Mouse (Mus musculus) frontal cortex, adult (tissue): ENCODE measurements around the gene Gemin2.
"Not testable (repeated sequence)": the region's sequence is repeated elsewhere in the genome, so short reads cannot be mapped to it uniquely, and the experiment has no call there.

ENCODE experiments used
- ATAC-seq: cut with Nextera tagmentation; 2 replicates; pipeline ENCODE4 v1.9.2; 2017; ENCODE audit warnings: mild to moderate bottlenecking, moderate library complexity, mixed read lengths; ENCODE audit not compliant: low TSS enrichment

Gemin2 gene

DNA sequence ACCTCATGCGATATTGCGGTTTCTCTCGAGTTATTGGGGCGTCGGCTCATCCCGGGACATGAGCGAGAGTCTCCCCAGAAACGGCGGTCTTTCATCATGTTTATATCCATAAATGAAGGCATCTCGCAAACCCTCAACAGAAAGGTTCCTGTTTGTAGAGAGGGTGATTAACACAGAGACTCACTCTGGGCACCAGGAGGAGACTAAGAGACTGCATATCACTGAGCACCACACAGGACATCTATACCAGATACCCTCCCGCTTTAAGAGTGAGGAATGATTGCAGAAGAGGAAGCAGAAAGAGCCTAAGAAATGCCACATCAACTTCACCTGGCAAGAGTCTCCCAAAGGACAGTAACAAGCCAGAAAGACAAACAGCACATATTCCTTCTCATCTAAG is 43.0 kb downstream of the Gemin2 start:
- ATAC-seq = no peak

DNA sequence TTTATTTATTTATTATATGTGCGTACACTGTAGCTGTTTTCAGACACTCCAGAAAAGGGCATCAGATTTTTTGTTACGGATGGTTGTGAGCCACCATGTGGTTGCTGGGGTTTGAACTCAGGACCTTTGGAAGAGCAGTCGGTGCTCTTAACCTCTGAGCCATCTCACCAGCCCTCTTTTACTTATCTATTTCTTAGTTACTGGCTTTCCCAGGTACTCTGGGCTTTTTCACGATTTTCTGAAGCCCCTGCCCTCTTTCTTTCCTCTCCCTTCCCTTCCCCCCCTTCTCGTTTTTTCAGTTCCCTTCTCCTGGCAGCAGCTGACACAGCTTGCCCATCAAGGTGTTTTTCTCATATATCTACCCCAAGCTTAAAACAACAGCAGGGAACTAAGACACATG is 45.0 kb downstream of the Gemin2 start:
- ATAC-seq = not testable (repeated sequence)

DNA sequence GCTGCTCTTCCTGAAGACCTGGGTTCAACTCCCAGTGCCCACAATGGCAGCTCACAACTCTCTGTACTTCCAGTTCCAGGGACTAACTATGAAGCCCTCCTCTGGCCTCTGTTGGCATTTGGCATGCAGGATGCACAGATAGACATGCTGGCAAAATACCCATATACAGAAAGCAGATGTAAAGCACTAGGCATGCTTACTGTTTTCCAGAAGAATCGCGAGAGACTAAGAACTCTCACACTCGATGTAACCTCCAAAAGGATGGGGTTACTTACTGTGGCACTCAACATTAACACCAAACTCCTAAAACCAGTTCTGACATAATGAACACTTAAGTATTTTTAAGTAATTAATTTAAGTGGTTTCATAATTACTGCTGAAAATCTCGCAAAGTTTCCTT is 47.1 kb downstream of the Gemin2 start:
- ATAC-seq = no peak

DNA sequence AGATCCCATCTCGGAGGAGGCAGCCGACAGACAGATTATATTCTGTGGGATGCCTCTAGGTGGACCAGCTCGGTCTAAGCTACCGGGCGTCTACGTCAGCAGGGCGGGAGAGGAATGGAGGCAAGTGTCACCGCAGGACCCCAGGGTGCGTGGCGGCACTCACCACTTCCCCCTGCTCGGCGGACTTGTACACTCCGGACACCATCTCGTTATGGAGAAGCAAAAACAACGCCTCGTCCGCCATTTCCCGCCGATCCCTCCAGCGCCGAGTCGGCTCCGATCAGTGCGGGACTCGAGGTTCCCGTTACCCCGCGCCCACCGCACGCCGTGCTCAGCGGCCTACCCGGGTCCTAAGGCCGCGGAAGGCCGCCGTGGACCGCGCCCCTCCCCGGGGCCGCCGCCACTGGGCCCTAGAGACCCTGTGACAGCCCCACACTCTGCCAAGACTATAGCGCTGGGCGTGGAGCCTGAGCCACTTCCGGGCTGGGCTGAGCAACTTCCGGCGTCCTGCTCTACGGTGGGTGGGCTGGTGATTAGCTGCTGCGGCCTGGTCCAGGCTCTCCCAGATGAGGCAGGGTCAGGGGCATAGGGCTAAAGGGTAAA is 47.9 kb downstream of the Gemin2 start, which contains the start of gene Trappc6b:
Trappc6b (minus strand) TSS at position 480 of the 603 bp plus-strand sequence.
- ATAC-seq = peak; percentile 97

DNA sequence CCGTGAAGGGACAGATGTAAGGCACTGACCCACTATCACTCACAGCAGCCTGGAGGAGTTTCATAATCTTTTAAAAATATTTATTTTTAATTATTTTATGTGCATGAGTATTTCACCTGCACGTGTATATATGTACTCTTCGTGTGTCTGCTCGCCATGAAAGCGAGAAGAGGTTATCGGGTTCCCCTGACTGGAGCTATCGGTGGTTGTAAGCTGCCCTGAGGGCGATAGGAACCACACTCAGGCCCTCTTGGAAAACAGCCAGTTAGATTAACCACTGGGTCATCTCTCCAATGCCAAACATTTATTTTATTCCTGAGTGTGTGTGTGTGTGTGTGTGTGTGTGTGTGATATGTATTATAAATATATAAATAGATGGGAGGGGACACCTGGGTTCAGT is 51.6 kb downstream of the Gemin2 start:
- ATAC-seq = no peak

DNA sequence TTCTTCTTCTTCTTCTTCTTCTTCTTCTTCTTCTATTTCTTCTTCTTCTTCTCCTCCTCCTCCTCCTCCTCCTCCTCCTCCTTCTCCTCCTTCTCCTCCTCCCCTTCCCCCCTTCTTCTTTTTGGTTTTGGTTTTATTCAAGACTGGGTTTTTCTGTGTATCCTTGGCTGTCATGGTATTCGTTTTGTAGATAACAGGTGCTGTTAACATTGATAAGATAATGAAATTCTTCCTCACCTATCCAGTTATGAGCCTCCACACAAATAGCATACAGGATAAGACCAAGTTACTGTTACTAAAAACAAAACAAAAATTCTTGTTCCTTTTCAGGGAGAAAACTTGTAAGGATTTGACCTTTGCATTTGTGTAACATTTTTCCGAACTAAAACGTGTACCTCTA is 52.6 kb downstream of the Gemin2 start:
- ATAC-seq = no peak

DNA sequence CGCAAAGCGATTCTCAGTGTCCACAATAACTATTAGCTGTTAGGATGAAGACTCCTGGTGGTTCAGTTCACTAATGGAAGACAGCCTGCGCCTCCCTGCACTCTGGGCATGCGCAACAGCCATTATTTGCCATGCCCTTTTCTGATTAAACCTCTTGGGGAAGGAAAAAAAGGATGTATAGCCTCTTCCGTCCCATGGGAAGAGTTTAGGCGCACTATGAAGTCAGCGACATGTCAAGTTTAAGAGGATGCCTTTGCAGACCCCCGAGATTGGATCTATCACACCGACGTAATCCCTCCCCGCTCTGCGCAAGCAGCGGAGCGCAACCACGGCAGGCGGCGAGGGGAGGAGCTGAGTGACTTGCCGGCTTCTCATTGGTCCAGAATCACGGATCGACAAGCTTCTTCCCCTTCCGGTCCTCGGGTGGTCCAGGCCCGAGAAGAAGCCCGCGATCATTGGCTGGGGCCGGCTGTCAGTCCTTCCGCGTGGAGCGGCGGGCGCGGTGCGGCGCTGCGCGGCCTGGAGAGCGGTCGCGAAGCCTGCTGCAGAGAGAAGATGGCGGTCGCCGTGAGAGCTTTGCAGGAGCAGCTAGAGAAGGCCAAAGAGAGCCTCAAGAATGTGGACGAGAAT is 53.4 kb downstream of the Gemin2 start, which contains the start of gene Pnn:
Pnn (plus strand) TSS at position 437 of the 630 bp plus-strand sequence.
- ATAC-seq = peak; percentile 100

DNA sequence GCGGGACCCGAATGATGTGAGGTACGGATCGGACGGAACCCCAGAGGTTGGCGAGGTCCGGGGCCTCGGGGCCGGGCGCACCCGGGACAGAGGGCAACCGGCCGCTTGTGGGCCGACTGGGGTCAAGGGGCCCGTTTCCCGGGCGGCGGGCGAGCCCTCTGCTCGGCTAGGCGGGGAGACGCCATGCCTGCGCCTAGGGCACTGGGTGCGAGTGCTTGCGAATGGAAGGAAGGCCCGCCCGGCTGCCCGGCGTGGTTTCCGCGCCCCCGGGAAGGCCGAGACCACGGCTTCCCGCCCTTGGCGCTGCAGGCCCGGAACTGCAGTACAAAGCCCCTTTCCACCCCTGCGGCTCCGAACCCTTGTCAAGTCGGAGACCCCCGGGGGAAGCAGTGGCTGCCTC is 53.9 kb downstream of the Gemin2 start:
- ATAC-seq = peak; percentile 18; the same call in 1 of the 2 replicates

DNA sequence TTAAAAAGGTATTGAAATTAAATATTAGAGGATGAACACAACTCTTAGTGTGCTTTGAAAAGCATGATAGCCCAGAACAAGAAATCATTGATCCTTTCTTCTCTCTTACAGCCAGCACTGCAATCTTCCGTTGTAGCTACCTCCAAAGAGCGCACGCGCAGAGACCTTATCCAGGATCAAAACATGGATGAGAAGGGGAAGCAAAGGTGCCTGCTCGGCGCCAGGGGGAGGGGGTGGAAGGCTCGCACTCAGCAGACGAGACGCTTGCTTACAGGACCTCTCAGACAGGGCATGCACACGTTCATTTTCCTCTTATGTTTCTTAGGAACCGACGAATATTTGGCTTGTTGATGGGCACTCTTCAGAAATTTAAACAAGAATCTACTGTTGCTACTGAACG is 55.6 kb downstream of the Gemin2 start:
- ATAC-seq = no peak

DNA sequence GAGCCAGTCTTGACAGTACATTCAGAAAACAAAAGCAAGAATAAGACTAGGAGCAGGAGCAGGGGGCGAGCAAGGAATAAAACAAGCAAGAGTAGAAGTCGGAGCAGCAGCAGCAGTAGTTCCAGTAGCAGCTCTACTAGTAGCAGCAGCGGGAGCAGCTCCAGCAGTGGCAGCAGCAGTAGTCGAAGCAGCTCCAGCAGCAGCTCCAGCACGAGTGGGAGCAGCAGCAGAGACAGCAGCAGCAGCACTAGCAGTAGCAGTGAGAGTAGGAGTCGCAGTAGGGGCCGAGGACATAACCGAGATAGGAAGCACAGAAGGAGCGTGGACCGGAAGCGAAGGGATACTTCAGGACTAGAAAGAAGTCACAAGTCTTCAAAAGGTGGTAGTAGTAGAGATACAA is 59.1 kb downstream of the Gemin2 start:
- peak; percentile 86 for ATAC-seq

DNA sequence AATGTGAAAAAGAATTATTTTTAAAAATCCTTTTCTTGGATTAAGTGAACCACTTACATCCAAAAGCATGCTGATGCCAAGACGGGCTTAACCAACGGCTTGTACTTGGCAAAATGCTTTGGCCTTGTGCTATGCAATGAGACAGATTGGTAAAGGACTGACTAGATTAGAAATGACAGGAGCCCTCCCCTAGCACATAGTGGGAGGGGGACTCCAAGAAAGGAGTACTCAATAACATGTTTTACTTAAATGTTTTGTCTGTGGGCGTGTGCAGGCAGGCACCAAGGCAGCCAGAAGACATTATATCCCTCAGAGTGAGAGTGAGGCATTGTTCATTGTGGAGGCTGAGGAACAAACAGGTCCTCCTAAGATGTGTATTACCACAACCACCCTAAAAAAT is 60.9 kb downstream of the Gemin2 start:
- peak; percentile 73 for ATAC-seq

DNA sequence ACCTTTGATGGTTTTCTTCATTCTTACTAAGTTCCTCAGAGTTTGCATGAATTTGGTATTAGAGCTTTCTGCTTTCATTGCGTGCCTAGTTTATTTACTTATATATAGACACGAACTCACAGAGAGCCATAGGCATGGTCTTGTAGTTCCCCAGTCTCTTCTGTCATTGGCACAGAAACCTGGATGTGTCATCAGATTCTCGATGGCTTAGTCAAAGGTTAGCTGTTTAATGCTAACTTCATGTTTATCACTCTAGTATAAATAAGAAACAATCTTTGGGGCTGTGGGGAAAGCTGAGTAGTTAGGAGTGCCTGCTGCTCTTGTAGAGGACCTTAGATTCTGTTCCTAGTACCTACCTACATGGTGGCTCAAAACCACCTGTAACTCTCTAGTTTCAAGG is 63.8 kb downstream of the Gemin2 start:
- ATAC-seq = no peak

DNA sequence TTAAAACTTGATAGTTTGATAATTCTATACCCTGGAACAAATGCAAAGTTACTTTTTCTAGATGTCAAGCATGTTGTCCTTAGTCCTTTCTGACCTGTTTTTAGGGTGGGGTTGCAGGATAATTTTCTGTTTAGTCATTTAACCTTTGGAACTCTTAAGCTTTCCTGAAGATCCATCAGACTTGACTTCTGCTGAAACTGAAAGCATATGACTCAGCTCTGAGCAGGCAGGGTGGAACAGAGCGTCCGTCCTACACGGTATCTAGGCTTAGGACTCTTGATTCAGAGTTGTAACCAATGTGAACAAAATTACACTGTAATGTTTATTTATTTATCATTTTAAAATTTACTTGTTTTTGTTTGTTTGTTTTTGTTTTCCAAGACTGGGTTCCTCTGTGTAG is 64.7 kb downstream of the Gemin2 start:
- no peak for ATAC-seq
